Mouse (Mus musculus) frontal cortex, postnatal 14 days (tissue): ENCODE measurements around the gene 2010111I01Rik.
"Not testable (repeated sequence)": the region's sequence is repeated elsewhere in the genome, so short reads cannot be mapped to it uniquely, and the experiment has no call there.

Experiments used
- DNase-seq, 2 experiments: peaks; one replicate each; pipeline ENCODE4 v3.0.0; 2022; ENCODE audit warnings: low spot score in 2 of 2

Gene 2010111I01Rik

DNA sequence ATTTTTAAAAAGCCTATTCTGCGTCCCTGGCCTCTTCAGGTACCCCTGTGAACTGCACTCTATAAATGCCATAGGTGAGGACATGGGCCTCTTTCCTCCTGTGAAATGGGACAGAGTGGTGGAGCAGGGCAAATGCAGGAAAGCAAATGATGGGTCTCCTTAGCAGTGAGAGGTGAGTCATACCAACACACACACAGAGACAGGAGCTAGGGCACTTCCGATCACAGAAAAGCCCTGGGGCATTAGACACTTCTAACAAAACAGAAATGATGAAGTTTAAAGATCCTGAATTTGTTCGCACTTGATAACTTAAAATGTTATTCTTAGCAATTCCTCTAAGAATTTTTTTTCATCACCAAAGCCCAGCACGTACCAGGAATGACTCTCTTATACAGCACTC lies 375.3 kb downstream of the 2010111I01Rik start:
- DNase-seq, result no peak

GRCm38 (mm10) chr13:63342781-63343180 lies 378.1 kb downstream of the 2010111I01Rik start:
- DNase-seq, result no peak

- DNase-seq, result no peak
Measured at GRCm38 (mm10) chr13:63344481-63344880, 379.8 kb downstream of the 2010111I01Rik start.

DNA sequence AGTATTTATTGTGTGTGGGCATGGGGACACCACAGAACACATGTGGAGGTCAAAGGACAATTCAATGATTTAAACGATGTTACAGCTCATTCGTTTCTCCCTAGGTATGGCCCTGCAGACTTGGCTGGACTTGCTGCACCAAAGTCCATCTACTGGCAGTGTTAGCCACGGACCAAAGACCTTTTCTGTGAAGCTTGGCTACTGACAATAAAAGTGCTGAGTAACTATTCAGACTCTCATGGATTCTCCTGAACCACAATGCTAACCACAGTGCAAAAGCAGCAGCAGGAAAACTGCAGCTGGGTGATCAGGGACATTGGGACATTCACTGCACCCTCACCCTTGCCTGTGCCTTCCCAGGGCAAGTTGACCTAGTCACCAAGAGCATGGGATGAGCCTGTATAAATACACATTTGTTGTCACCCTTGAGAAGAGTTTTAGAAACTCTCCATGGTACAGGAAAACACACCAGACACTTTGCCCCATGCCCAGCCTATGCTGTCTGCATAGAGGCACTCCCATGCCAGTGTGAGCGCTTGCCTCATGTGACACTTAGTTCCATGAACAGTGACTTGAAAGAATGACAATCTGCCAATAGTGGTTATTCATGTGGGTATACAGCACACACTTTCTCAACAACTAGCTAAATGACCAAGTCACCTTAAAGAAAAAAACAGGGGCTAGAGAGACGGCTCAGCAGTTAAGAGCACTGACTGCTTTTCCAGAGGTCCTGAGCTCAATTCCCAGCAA lies 381.0 kb downstream of the 2010111I01Rik start:
- no peak for DNase-seq

- no peak for DNase-seq
Measured at GRCm38 (mm10) chr13:63347639-63348038, 382.9 kb downstream of the 2010111I01Rik start.

GRCm38 (mm10) chr13:63350076-63350475 lies 385.4 kb downstream of the 2010111I01Rik start:
- no peak for DNase-seq

DNA sequence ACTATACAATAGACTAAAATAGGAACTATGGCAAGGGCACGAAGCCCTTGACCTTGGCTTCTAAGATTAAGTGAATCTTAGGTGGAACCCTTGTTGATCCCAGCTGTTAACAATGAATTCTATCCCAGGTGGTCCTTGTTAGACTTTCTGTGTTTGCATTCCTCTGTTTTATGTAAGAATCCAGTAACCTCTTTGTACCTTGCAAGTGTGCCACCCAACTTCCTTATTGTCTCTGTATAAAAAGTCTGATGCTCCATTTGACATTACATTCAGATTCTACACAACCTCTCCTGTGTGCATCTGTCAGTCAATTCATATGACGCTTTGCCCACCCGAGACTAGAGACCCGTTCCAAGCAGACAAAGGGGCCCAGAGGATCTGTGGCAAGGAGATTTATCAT lies 388.6 kb downstream of the 2010111I01Rik start:
- DNase-seq, result not testable (repeated sequence)

- no peak for DNase-seq
Measured at GRCm38 (mm10) chr13:63356101-63356500, 391.4 kb downstream of the 2010111I01Rik start.

- peak in 1 of 2 experiments; percentile 50 for DNase-seq
Measured at GRCm38 (mm10) chr13:63356558-63356957, 391.9 kb downstream of the 2010111I01Rik start.

DNA sequence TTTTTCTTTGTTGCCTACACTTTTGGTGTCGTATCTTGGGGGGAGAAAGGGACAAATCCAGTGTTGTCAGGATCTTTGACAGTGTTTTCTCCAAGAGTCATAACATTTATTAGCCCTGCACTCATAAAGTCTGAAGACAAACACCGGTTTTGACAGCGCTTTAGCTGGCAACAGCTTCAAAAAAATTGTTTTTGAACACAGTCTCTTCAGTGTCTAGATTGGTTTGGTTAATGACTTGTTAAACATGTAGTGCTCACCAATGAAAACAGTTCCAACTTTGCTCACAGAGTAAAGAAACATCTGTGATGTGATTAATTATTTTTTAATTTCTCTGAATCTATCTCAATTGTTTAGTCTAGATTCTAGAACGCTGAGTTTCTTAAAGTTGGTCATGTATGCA lies 394.7 kb downstream of the 2010111I01Rik start:
- DNase-seq, result no peak

- no peak for DNase-seq
Measured at GRCm38 (mm10) chr13:63360111-63360885, 395.6 kb downstream of the 2010111I01Rik start.

DNA sequence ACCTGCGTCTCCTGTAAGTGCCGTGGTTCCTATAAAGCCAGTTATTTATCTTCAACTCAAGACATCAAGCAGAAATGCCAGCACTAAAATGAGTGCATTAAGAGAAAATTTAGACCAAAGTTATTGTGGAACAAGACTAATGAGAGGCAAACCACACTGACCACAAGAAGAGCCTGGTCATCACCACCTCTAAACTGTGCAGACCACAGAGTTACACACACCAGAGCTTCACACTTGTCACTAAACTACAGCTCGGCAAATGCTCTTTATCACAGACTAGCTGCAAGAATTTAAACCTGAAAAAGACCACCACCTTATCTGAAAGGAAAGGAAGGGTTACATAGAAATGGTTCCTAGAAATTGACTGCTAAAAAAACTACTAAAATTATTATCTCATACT lies 397.1 kb downstream of the 2010111I01Rik start:
- DNase-seq, result no peak

DNA sequence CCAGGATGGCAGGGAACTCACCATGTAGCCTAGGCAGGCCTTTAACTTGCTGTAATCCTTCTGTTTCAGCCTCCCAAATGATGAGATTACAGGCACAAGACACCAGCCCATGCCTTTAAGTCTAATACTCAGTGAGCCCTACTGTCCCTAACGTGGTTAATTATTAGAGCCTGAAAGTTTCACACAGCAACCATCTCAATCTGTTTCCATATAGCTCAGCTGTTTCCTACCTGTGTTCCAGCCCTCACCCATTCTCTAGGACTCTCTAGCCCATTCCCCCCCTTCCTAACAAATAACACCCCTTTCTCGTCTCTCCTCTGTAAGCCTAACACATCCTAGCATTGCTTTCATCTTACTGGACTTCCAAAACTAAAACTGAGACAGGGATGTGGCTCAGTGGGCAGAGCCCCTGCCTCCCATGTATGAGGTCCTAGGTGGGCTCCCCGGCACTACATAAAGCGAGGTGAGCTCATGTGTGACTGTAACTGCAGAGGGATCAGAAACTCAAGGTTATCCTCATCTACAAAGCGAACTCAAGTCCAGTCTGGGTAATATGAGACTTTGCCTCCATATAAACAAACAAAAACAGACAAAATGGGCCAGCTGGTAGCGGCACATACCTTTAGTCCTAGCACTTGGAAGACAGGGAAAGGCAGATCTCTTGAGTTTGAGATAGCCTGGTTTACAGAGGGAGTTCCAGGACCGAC lies 408.9 kb downstream of the 2010111I01Rik start:
- DNase-seq, result no peak
